29 mouse cellular contexts compared by ENCODE assay signal in genomic region chr7:67994346-67994858, GRCm38 (mm10). TPM values are rescaled to one million over a fixed set of nuclear protein-coding genes. Genes with fewer than 3 reads are reported as not detected.
DNase-seq lines count a peak whose midpoint lies in the region; ATAC-seq and TF ChIP-seq lines count a peak whose summit lies in the region.
"Had no signal": no experiment of that assay in that cellular context is flagged by ENCODE, and none has a peak within 500 bp of the region (broad histone marks: within the 10 kb centered on the region; RNA-seq: fewer than 3 reads in every experiment).

No protein-coding gene starts in this region.

- H3K4me3 ChIP-seq in heart, embryonic 13.5 days: no peak overlapping the region
- H3K4me3 ChIP-seq in thymus, adult 2 months (ENCODE audit: control insufficient read depth, insufficient read depth, low read length): no peak overlapping the region
- H3K4me3 ChIP-seq: embryonic facial prominence, embryonic 13.5 days; forebrain, embryonic 10.5 days; heart, embryonic 10.5 days; hindbrain, embryonic 12.5 days; myocyte had no signal

- no peak overlapping the region for H3K27ac ChIP-seq in heart, embryonic 13.5 days (replicated peaks)
- no peak overlapping the region for H3K27ac ChIP-seq in thymus, adult 2 months (ENCODE audit: control insufficient read depth, insufficient read depth, low read length)
- H3K27ac ChIP-seq: embryonic facial prominence, embryonic 13.5 days; forebrain, embryonic 10.5 days; heart, embryonic 10.5 days; hindbrain, embryonic 12.5 days; hindbrain, postnatal 0 days; liver, embryonic 14.5 days had no signal

- H3K36me3 ChIP-seq in heart, embryonic 13.5 days: no peaks in the 10 kb centered on the region
- no peaks in the 10 kb centered on the region for H3K36me3 ChIP-seq in thymus, adult 2 months (ENCODE audit: control insufficient read depth, insufficient read depth, low read length)
- H3K36me3 ChIP-seq: embryonic facial prominence, embryonic 13.5 days; forebrain, embryonic 10.5 days; hindbrain, embryonic 12.5 days had no signal

- no peaks in the 10 kb centered on the region for H3K9me3 ChIP-seq in heart, embryonic 13.5 days
- H3K9me3 ChIP-seq: embryonic facial prominence, embryonic 13.5 days; forebrain, embryonic 10.5 days; heart, embryonic 10.5 days; hindbrain, embryonic 12.5 days had no signal

- 36% methylated on average over 7 of the region's 7 CpGs for WGBS in heart, embryonic 13.5 days
- 44% methylated on average over 7 of the region's 7 CpGs for WGBS in thymus, adult 2 months

- DNase-seq in heart, adult 11 months: no peak
- DNase-seq in thymus, postnatal 4 days: peak; percentile 22
- no peak for DNase-seq in thymus, adult 2 months
- DNase-seq in induced T-regulatory cell, adult 2 months (ENCODE audit: low read depth): peak; percentile 14
- DNase-seq in spleen, postnatal 14 days (ENCODE audit: low spot score in 2 of 2): no peak
- DNase-seq in frontal cortex, postnatal 25 days (ENCODE audit: low spot score in 2 of 2): no peak
- DNase-seq in frontal cortex, postnatal 14 days (ENCODE audit: low spot score in 2 of 2): no peak
- DNase-seq: adrenal gland, postnatal 10 days; cerebellum, adult 11 months; cerebellum, adult 9-10 months; cerebellum, postnatal 36 days; gastrocnemius, postnatal 10 days; heart, postnatal 36 days; kidney, adult 9 months; kidney, postnatal 10 days; layer of hippocampus, postnatal 36 days; liver; lung, adult 2 months; lung, postnatal 10 days had no signal

- H3K27me3 ChIP-seq in heart, embryonic 13.5 days (replicated peaks): no peaks in the 10 kb centered on the region
- H3K27me3 ChIP-seq in thymus, adult 2 months (ENCODE audit: control insufficient read depth, insufficient read depth, low read length): no peaks in the 10 kb centered on the region
- H3K27me3 ChIP-seq: embryonic facial prominence, embryonic 13.5 days; hindbrain, embryonic 12.5 days had no signal

- peaks cover 77% of the 10 kb centered on the region for H3K4me1 ChIP-seq in heart, embryonic 13.5 days
- peaks cover 16% of the 10 kb centered on the region for H3K4me1 ChIP-seq in thymus, adult 2 months (replicated peaks; ENCODE audit: control insufficient read depth, insufficient read depth, low read length)

- TF ChIP-seq POLR2A in thymus, adult 2 months (IDR thresholded peaks at IDR 0.05; ENCODE audit: control insufficient read depth, extremely low read depth, insufficient read depth, low read length, poor library complexity): no peak

- no peak overlapping the region for H3K4me2 ChIP-seq in heart, embryonic 13.5 days
- H3K4me2 ChIP-seq: embryonic facial prominence, embryonic 13.5 days; hindbrain, embryonic 12.5 days; midbrain, embryonic 11.5 days had no signal

- ATAC-seq in heart, embryonic 13.5 days (ENCODE audit: extremely low read depth, insufficient number of reproducible peaks, low FRiP score, low TSS enrichment): no peak
- ATAC-seq: forebrain, embryonic 16.5 days had no signal

- H3K9ac ChIP-seq in heart, embryonic 13.5 days: 0 out of 2 replicates have a peak overlapping the region, but pooled peaks have one; percentile 38
- H3K9ac ChIP-seq: embryonic facial prominence, embryonic 13.5 days; hindbrain, embryonic 12.5 days; liver, embryonic 14.5 days had no signal

- TF ChIP-seq CTCF in thymus, adult 2 months (IDR thresholded peaks at IDR 0.05; ENCODE audit: borderline replicate concordance, control insufficient read depth, extremely low read depth, insufficient read depth, low read length, poor library complexity): no peak

RNA-seq across cellular contexts. Expression of gene Igf1r, which starts 41.8 kb away (rescaled TPM):
- polyA plus RNA-seq in heart, embryonic 13.5 days (2015; fragmentation: Nextera tagmentation; extraction: Ambion mirVana): 15.0 and 15.2 TPM in 2 replicates
- polyA plus RNA-seq in thymus, adult 2 months (2012; rRNA removed): 9.0 and 9.2 TPM in 2 replicates

Comparison
In these comparisons a context has a peak if more than half of its experiments do, and no peak if none do; other contexts are left out.
1. DNase-seq: peak in thymus, postnatal 4 days (single experiment) and induced T-regulatory cell, adult 2 months (single experiment); none in heart, adult 11 months (single experiment), thymus, adult 2 months (single experiment), spleen, postnatal 14 days (0 of 2), frontal cortex, postnatal 25 days (0 of 2) and frontal cortex, postnatal 14 days (0 of 2).